Mouse (Mus musculus) forebrain, embryonic 16.5 days (tissue): Measurements from ENCODE around the gene Arhgef3. TPM values are rescaled to one million over a fixed set of nuclear protein-coding genes. Genes with fewer than 3 reads are reported as not detected.

ENCODE experiments used
- ATAC-seq: fragments of 200-750 bp; cut with Nextera tagmentation; 2 replicates; pipeline ENCODE4 v1.8.0; 2017; ENCODE audit warnings: mild to moderate bottlenecking, moderate library complexity
- H3K27ac ChIP-seq: fragments of 300-500 bp; sonication (generic); 2 replicates; pipeline ENCODE4 v1.5.1; 2014; ENCODE audit warnings: low read length, control low read depth
- H3K27me3 ChIP-seq: fragments of 300-500 bp; sonication (generic); replicated peaks from 2 replicates; pipeline ENCODE4 v1.6.1; 2014; ENCODE audit warnings: low read length; ENCODE audit not compliant: control insufficient read depth, insufficient read depth
- H3K36me3 ChIP-seq: fragments of 300-500 bp; sonication (generic); 2 replicates; pipeline ENCODE4 v1.6.1; 2014; ENCODE audit not compliant: control insufficient read depth, insufficient read depth
- H3K4me1 ChIP-seq: fragments of 300-500 bp; sonication (generic); replicated peaks from 2 replicates; pipeline ENCODE4 v1.6.1; 2014; ENCODE audit warnings: low read length; ENCODE audit not compliant: control insufficient read depth, insufficient read depth
- H3K4me2 ChIP-seq: fragments of 300-500 bp; sonication (generic); 2 replicates; pipeline ENCODE4 v1.6.1; 2014; ENCODE audit warnings: mild to moderate bottlenecking, low read length, control low read depth
- H3K4me3 ChIP-seq: fragments of 300-500 bp; sonication (generic); replicated peaks from 2 replicates; pipeline ENCODE4 v1.5.1; 2014; ENCODE audit warnings: mild to moderate bottlenecking, low read length, control low read depth
- H3K9ac ChIP-seq: fragments of 300-500 bp; sonication (generic); replicated peaks from 2 replicates; pipeline ENCODE4 v1.6.1; 2014; ENCODE audit warnings: low read depth, low read length, control low read depth
- H3K9me3 ChIP-seq: fragments of 300-500 bp; sonication (generic); 2 replicates; pipeline ENCODE4 v1.6.1; 2016; ENCODE audit warnings: low read length; ENCODE audit not compliant: control insufficient read depth
- WGBS: fragments of 180-500 bp; shearing (Covaris S2); extraction: QIAGEN DNeasy Blood & Tissue Kit; methylation state at CpG from one replicate; pipeline ENCODE4 v1.1.7; 2014; 5-methylcytosine and 5-hydroxymethylcytosine counted together
- polyA plus RNA-seq: library from polyadenylated mRNA; unstranded; fragments of >200 nt; fragmentation: Nextera tagmentation; extraction: Ambion mirVana; gene quantifications from 2 replicates; pipeline ENCODE4 v1.2.1, GENCODE M21; 2015

Arhgef3 gene
- polyA plus RNA-seq, 1 experiment from 2014 or later = 5.1 TPM

GRCm38 (mm10) chr14:27361514-27361913 is 246.8 kb downstream of the Arhgef3 start:
- Histone ChIP-seq H3K27me3 (no peaks in the 10 kb centered on the region), H3K4me2 (no peak overlapping the region), H3K4me3 (no peak overlapping the region), H3K27ac (no peak overlapping the region), H3K9ac (no peak overlapping the region), H3K9me3 (no peaks in the 10 kb centered on the region), H3K36me3 (no peaks in the 10 kb centered on the region), H3K4me1 (no peaks in the 10 kb centered on the region)
- ATAC-seq = no peak
- 66% methylated on average over 4 of the region's 4 CpGs for WGBS

GRCm38 (mm10) chr14:27364668-27365257 is 250.1 kb downstream of the Arhgef3 start:
- WGBS = 90% methylated on average over 5 of the region's 5 CpGs
- no peak for ATAC-seq
- H3K4me3 ChIP-seq = no peak overlapping the region
- no peaks in the 10 kb centered on the region for H3K36me3 ChIP-seq
- no peaks in the 10 kb centered on the region for H3K4me1 ChIP-seq
- no peak overlapping the region for H3K27ac ChIP-seq
- no peak overlapping the region for H3K9ac ChIP-seq
- H3K9me3 ChIP-seq = no peaks in the 10 kb centered on the region
- no peaks in the 10 kb centered on the region for H3K27me3 ChIP-seq
- no peak overlapping the region for H3K4me2 ChIP-seq

DNA sequence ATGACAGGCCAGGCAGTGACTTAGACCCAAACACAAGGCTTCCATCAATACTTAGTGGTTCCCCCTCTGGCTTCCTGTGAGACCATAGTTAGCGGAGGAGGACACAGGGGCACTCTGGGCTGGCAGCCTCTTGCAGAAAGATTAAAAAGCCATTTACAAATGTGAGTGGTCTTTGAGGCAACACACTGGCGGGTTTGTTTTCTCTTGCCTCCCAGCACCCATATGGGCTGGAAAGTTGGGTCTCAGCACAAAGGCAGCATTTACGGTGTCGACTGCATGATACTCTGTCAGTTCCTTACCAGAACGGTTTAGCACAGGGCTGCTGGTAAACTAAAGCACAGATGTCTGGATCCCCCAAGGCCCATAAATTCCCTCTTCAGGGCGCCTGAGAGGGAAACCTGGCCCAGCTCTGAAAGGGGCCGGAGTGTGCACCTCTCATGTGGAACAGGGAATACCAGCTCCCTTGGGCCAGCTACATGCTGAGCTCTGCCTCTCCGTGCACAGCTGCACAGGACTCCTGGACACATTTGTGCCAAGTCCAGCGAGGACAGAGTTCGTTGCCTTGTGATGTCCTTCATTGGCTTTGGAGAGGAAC is 252.5 kb downstream of the Arhgef3 start:
- ATAC-seq = no peak
- WGBS = 74% methylated on average over 10 of the region's 10 CpGs

DNA sequence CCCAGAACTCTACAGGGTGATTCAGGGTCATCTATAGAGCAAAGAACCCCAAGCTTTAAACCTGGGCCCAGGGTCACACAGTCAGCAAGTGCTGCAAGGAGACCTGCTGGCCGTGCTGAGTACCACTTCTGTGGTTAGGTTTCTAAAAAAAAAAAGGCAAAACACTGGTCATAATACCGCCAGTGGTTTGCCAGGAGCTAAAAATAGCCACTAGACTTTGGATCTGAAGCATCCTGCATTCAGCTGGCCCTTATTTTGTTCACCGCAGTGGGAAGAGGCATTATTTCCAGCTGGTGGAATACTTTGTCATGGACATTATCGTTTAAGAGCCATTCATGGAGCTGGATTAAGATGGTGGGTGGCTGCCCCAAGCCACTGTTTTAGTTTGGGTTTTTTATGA is 253.9 kb downstream of the Arhgef3 start:
- H3K4me3 ChIP-seq = no peak overlapping the region
- H3K27ac ChIP-seq = no peak overlapping the region
- no peak for ATAC-seq
- no peaks in the 10 kb centered on the region for H3K4me1 ChIP-seq
- no peak overlapping the region for H3K9ac ChIP-seq
- H3K9me3 ChIP-seq = no peaks in the 10 kb centered on the region
- no peak overlapping the region for H3K4me2 ChIP-seq
- H3K36me3 ChIP-seq = no peaks in the 10 kb centered on the region
- 11% methylated on average over 4 of the region's 4 CpGs for WGBS
- no peaks in the 10 kb centered on the region for H3K27me3 ChIP-seq

More for the DNA sequence above, 252.5 kb downstream of the Arhgef3 start:
- H3K4me1 ChIP-seq = no peaks in the 10 kb centered on the region
- no peak overlapping the region for H3K9ac ChIP-seq
- H3K36me3 ChIP-seq = no peaks in the 10 kb centered on the region
- H3K9me3 ChIP-seq = no peaks in the 10 kb centered on the region
- no peak overlapping the region for H3K27ac ChIP-seq
- H3K27me3 ChIP-seq = no peaks in the 10 kb centered on the region
- H3K4me3 ChIP-seq = no peak overlapping the region
- H3K4me2 ChIP-seq = no peak overlapping the region

DNA sequence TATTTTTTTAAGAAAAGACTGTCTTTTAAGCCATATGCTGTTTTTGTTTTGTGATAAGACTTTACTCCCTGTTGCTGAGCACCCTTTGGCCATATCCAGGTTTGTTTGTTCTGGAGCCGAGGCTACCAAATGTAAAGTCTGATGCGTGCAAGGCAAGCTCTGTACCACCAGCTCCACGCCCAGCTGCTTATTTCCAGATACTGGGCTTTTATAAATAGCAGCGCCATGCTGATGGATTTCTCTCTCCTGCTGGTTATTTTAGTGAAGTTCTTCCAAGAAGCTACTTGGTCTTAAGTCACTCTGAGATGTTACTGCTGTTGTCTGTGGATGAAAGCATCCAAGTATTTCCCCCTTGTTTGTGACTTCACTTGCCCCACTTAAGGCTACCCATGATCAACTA is 254.8 kb downstream of the Arhgef3 start:
- no peaks in the 10 kb centered on the region for H3K27me3 ChIP-seq
- H3K27ac ChIP-seq = no peak overlapping the region
- H3K4me1 ChIP-seq = no peaks in the 10 kb centered on the region
- no peak overlapping the region for H3K9ac ChIP-seq
- ATAC-seq = no peak
- H3K4me2 ChIP-seq = no peak overlapping the region
- H3K4me3 ChIP-seq = no peak overlapping the region
- H3K36me3 ChIP-seq = no peaks in the 10 kb centered on the region
- 89% methylated on average over 4 of the region's 4 CpGs for WGBS
- H3K9me3 ChIP-seq = no peaks in the 10 kb centered on the region

DNA sequence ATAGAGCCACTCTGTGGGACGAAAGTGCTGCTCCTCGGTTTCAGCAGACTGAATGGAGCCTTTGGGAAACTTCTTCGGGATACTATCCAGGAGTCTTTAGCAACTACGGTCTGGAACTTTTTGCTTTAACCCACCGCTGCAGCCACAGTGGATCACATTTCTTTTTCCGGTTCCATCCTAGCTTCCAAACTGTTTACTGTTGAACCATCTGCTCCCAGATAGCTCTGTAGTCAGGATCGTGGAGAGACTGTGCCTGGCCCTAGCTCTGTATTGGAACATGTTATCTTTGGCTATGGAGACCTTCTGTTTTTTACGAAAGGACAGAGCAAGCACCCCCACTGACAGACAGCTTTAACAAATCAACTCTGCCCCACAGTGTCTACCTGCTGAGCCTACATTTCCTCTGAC is 257.0 kb downstream of the Arhgef3 start:
- Histone ChIP-seq H3K4me2 (no peak overlapping the region), H3K27ac (no peak overlapping the region), H3K9me3 (no peaks in the 10 kb centered on the region), H3K9ac (no peak overlapping the region), H3K4me3 (no peak overlapping the region), H3K36me3 (no peaks in the 10 kb centered on the region), H3K4me1 (no peaks in the 10 kb centered on the region), H3K27me3 (no peaks in the 10 kb centered on the region)
- no peak for ATAC-seq
- WGBS = 83% methylated on average over 8 of the region's 8 CpGs

DNA sequence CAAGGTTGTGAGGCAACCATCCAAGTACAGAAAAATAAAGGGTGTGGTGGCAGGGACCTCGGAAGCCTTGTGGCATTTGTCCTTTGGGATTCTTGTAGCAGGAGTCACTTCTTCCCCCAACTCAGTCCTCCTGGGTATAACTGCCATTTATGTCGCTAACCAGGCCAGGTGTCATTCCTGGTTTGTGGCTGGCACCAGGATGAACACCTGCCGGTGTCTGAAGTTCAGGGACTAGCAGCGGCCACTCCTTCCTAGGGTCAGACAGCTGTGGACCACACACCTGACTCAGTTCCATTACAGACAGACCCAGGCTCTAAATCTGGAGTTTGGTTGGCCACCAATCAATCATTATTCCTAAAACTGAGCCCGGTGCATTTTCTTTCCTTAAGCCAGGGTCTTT is 258.8 kb downstream of the Arhgef3 start:
- H3K27me3 ChIP-seq = no peaks in the 10 kb centered on the region
- no peaks in the 10 kb centered on the region for H3K9me3 ChIP-seq
- no peak overlapping the region for H3K27ac ChIP-seq
- H3K4me2 ChIP-seq = no peak overlapping the region
- H3K4me3 ChIP-seq = no peak overlapping the region
- H3K9ac ChIP-seq = no peak overlapping the region
- ATAC-seq = no peak
- no peaks in the 10 kb centered on the region for H3K36me3 ChIP-seq
- WGBS = 92% methylated on average over 5 of the region's 5 CpGs
- no peaks in the 10 kb centered on the region for H3K4me1 ChIP-seq

DNA sequence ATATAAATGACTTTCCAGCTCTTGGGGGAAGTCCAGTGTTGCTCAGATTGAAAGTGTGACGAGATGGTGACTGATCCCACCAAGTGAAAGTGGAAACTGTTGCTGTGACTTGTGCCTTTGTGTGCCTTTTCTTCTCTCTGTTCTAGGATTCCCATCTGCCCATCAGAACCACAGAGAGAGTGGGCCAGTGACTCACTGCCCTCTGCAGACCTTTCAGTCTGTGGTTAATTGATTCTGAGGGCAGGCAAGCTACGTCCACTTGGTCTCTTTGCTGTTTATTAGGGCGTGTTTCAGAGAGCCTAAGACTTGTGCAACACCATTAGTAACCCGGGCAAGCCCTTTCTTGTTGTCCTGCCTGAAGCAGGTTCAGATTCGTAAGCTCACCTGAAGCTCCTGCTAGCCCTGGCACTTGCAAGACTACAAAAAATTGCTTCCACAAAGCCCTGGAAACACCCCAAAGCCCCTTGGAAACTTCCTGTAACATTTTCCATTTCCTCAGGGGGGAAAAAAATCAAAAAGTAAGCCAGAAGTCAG is 261.5 kb downstream of the Arhgef3 start:
- 69% methylated on average over 5 of the region's 5 CpGs for WGBS
- no peak overlapping the region for H3K4me2 ChIP-seq
- no peaks in the 10 kb centered on the region for H3K27me3 ChIP-seq
- no peak overlapping the region for H3K27ac ChIP-seq
- no peak overlapping the region for H3K9ac ChIP-seq
- H3K36me3 ChIP-seq = no peaks in the 10 kb centered on the region
- H3K4me3 ChIP-seq = no peak overlapping the region
- H3K9me3 ChIP-seq = no peaks in the 10 kb centered on the region
- no peaks in the 10 kb centered on the region for H3K4me1 ChIP-seq
- no peak for ATAC-seq

DNA sequence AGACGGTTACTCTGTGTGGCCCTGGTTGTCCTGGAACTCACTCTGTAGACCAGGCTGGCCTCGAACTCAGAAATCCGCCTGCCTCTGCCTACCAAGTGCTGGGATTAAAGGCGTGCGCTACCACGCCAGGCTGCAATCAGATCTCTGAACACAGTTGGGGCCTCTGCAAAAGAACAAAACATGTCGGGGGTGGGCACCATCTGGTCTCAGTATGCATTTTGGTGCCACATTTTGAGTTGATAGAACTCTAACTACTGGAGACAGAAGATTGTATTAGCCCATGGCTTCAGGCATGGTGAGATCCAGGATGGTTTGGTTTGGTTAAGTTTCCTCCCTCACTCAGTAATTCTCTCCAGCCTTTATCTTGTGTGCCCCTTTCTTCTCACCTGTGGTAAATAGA is 264.0 kb downstream of the Arhgef3 start:
- 96% methylated on average over 7 of the region's 7 CpGs for WGBS
- no peak overlapping the region for H3K4me2 ChIP-seq
- H3K4me3 ChIP-seq = no peak overlapping the region
- no peak overlapping the region for H3K9ac ChIP-seq
- no peaks in the 10 kb centered on the region for H3K4me1 ChIP-seq
- no peak overlapping the region for H3K27ac ChIP-seq
- no peaks in the 10 kb centered on the region for H3K9me3 ChIP-seq
- H3K36me3 ChIP-seq = no peaks in the 10 kb centered on the region
- no peak for ATAC-seq
- no peaks in the 10 kb centered on the region for H3K27me3 ChIP-seq
